Mouse (Mus musculus): ENCODE data around the gene Psmg4. TPM values are rescaled to one million over a fixed set of nuclear protein-coding genes. Genes with fewer than 3 reads are reported as not detected.
A peak's percentile ranks its signal among the peaks of the same experiment; 100 is the strongest.

Psmg4 gene
- polyA plus RNA-seq, 1 experiment from 2014 or later, result 79.2 TPM

DNA sequence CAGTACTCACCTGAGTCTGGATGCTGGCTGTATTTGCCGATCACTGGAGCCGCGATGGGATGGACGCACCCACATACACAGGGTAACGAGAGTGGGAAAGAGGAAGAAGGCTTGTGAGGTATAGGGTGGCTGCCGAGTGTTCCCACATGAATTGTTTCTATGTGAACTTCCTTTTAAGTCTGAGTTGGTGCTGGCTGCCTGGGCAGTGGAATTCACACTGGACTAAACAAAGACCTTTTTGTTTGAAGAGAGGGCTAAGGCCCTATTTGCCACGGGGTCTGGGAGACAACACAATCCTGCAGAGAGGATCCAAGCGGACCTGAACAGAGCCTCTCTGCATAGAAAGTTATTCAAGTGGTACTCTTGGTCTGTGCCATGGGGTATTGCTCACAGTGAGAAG, 30.6 kb downstream of the Psmg4 start:
- 43% methylated on average over 8 of the region's 8 CpGs for WGBS
- Histone ChIP-seq H3K36me3 (ENCODE audit: control insufficient read depth, insufficient read depth, low read length) (peaks cover 69% of the 10 kb centered on the region), H3K4me2 (ENCODE audit: low read length) (no peak overlapping the region), H3K4me1 (ENCODE audit: control insufficient read depth, insufficient read depth, low read length) (0 out of 2 replicates have a peak, but pooled peaks cover 6% of the 10 kb centered on the region), H3K9me3 (ENCODE audit: control insufficient read depth, low read length) (no peaks in the 10 kb centered on the region), H3K27me3 (ENCODE audit: control insufficient read depth, insufficient read depth, low read length) (no peaks in the 10 kb centered on the region), H3K9ac (replicated peaks; ENCODE audit: low read length) (no peak overlapping the region), H3K4me3 (replicated peaks; ENCODE audit: low read depth, low read length) (no peak overlapping the region), H3K27ac (replicated peaks; ENCODE audit: low read depth, low read length) (no peak overlapping the region)
- ATAC-seq (ENCODE audit: low FRiP score, low TSS enrichment) (no peak), DNase-seq (peak; percentile 35)

DNA sequence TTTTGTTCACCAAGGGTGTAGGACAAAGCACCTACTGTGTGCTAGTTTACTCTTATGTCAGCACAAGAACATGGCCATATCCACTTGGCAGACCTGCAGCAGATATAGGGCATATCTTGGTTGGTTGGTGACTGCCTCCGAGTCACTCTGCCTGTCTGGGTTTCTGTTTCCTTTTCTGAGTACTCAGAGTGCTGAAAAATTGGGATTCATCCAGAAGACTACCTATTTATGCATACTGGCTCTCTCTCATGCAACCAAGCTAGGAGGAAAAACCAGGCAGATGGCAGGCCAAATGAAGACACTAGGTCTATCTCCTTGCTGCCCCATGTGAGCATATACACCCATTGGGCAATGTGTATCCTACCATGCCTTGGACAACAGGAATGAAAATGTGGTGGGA, 32.9 kb downstream of the Psmg4 start:
- ATAC-seq (ENCODE audit: low FRiP score, low TSS enrichment) (no peak), DNase-seq (no peak)
- no peak overlapping the region for H3K9ac ChIP-seq (replicated peaks; ENCODE audit: low read length)
- 100% methylated on average over 1 of the region's 1 CpGs for WGBS
- no peak overlapping the region for H3K27ac ChIP-seq (replicated peaks; ENCODE audit: low read depth, low read length)
- no peaks in the 10 kb centered on the region for H3K27me3 ChIP-seq (ENCODE audit: control insufficient read depth, insufficient read depth, low read length)
- H3K9me3 ChIP-seq (ENCODE audit: control insufficient read depth, low read length), result no peaks in the 10 kb centered on the region
- 0 out of 2 replicates have a peak, but pooled peaks cover 6% of the 10 kb centered on the region for H3K4me1 ChIP-seq (ENCODE audit: control insufficient read depth, insufficient read depth, low read length)
- no peak overlapping the region for H3K4me2 ChIP-seq (ENCODE audit: low read length)
- H3K36me3 ChIP-seq (ENCODE audit: control insufficient read depth, insufficient read depth, low read length), result peaks cover 63% of the 10 kb centered on the region
- H3K4me3 ChIP-seq (replicated peaks; ENCODE audit: low read depth, low read length), result no peak overlapping the region

DNA sequence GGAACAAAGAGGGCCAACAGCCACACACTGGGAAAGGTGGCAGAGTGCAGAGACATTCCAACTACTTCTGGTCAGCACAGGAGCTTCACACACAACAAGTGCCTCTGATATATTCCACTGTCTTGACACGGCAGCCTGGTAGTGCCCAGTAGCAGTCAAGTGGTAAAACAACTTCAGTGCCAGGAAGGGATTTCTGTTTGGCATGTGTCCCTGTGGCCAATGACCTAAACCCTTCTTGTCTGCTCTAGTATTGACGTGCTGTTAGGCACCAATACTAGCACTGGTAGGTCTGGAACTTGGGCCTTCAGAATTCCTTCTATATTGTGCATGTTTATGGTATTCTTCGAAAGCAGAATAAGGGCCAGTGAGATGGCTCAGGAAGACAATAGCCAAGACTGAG, 42.5 kb downstream of the Psmg4 start:
- ATAC-seq (ENCODE audit: low FRiP score, low TSS enrichment) (no peak), DNase-seq (no peak)
- WGBS, result 95% methylated on average over 3 of the region's 3 CpGs
- Histone ChIP-seq H3K27ac (replicated peaks; ENCODE audit: low read depth, low read length) (no peak overlapping the region), H3K4me3 (replicated peaks; ENCODE audit: low read depth, low read length) (no peak overlapping the region), H3K9me3 (ENCODE audit: control insufficient read depth, low read length) (no peaks in the 10 kb centered on the region), H3K9ac (replicated peaks; ENCODE audit: low read length) (no peak overlapping the region), H3K27me3 (ENCODE audit: control insufficient read depth, insufficient read depth, low read length) (no peaks in the 10 kb centered on the region), H3K36me3 (ENCODE audit: control insufficient read depth, insufficient read depth, low read length) (peaks cover 18% of the 10 kb centered on the region), H3K4me1 (ENCODE audit: control insufficient read depth, insufficient read depth, low read length) (no peaks in the 10 kb centered on the region), H3K4me2 (ENCODE audit: low read length) (no peak overlapping the region)

DNA sequence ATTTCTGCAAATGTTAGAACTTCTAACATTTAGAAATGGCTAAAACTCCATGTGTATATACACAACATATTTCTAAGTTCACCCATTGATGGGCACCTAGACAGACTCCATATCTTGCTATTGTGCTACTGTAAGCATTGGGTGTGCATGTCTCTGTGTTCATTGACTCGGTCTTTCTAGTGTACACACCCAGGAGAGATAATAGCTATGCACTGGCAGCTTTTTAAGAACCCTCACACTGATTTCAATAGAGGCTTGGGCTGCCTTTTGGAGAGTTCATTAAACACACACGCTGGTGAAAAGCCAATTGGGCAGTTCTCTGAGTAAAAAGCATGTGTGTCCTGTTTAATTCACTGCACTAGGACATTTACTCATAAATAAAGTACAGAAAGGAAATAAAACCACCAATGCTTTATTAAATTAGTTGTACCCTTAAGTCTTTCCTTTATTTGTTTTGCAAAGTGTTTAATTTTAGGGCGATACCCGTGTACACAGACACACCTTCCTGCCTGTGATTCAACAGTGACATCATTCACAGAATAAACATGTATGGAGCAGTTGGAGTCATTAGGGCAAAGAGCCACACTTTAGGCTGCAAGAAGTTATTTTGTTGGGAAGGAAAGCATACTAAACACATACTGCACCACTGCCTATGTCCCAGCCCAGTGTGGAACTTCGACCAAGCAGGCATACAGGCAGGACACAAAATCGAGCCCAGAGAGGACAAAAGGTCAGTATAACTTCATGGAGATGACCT, 45.1 kb downstream of the Psmg4 start:
- H3K27ac ChIP-seq (replicated peaks; ENCODE audit: low read depth, low read length), result no peak overlapping the region
- no peak overlapping the region for H3K4me3 ChIP-seq (replicated peaks; ENCODE audit: low read depth, low read length)
- peaks cover 13% of the 10 kb centered on the region for H3K36me3 ChIP-seq (ENCODE audit: control insufficient read depth, insufficient read depth, low read length)
- no peak overlapping the region for H3K4me2 ChIP-seq (ENCODE audit: low read length)
- 77% methylated on average over 6 of the region's 6 CpGs for WGBS
- no peaks in the 10 kb centered on the region for H3K4me1 ChIP-seq (ENCODE audit: control insufficient read depth, insufficient read depth, low read length)
- no peaks in the 10 kb centered on the region for H3K9me3 ChIP-seq (ENCODE audit: control insufficient read depth, low read length)
- no peak overlapping the region for H3K9ac ChIP-seq (replicated peaks; ENCODE audit: low read length)
- no peak for ATAC-seq (ENCODE audit: low FRiP score, low TSS enrichment)
- H3K27me3 ChIP-seq (ENCODE audit: control insufficient read depth, insufficient read depth, low read length), result no peaks in the 10 kb centered on the region
- DNase-seq, result no peak

DNA sequence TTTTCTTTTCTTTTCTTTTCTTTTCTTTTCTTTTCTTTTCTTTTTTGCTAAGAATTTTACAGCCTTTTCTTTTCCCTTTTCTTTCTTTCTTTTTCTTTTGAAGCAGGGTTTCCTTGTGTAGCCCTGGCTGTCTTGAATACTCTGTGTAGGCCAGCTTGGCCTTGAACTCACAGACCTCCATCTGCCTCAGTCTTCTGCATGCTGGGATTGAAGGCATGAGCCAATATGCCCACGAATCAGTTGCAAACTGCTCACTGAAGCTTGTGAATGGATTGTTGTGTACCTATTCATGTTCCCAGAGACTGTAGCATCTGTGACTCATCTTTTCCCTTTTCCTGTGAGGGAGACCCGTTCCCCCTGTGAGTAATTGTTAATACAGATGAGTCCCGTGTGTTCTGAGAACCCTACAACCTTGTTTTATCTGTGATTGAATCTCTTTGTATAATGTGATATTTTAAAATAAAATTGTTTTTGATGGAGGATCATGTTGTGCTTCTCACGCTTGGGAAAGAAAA, 48.6 kb downstream of the Psmg4 start:
- Histone ChIP-seq H3K27ac (replicated peaks; ENCODE audit: low read depth, low read length) (no peak overlapping the region), H3K4me2 (ENCODE audit: low read length) (no peak overlapping the region), H3K36me3 (ENCODE audit: control insufficient read depth, insufficient read depth, low read length) (0 out of 2 replicates have a peak, but pooled peaks cover 3% of the 10 kb centered on the region), H3K9ac (replicated peaks; ENCODE audit: low read length) (no peak overlapping the region), H3K9me3 (ENCODE audit: control insufficient read depth, low read length) (no peaks in the 10 kb centered on the region), H3K27me3 (ENCODE audit: control insufficient read depth, insufficient read depth, low read length) (no peaks in the 10 kb centered on the region), H3K4me3 (replicated peaks; ENCODE audit: low read depth, low read length) (no peak overlapping the region), H3K4me1 (ENCODE audit: control insufficient read depth, insufficient read depth, low read length) (no peaks in the 10 kb centered on the region)
- ATAC-seq (ENCODE audit: low FRiP score, low TSS enrichment) (no peak), DNase-seq (no peak)
- WGBS, result 76% methylated on average over 4 of the region's 4 CpGs

DNA sequence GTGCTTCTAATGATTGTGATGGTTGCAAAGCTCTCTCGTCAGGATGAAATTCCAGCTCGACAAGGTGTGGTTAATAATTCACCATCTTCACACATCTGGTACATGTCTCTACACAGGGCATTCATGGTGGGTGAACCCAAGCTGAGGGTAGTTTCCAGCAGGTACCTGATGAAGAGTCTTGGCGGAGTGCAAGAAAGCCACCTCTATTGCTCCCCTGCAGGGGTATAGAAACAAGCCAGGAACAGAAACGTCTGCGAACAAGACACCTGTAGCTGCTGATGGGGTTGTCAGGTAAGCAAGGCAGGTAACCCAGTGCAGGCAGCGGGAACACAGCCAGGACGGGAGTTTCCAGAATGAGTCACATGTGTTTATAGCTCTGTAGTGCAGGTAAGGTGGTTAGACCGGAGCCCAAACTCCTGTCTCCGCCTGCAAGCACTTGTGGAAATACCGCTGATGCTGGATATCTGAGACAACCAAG, 50.0 kb downstream of the Psmg4 start:
- Histone ChIP-seq H3K4me3 (replicated peaks; ENCODE audit: low read depth, low read length) (no peak overlapping the region), H3K9me3 (ENCODE audit: control insufficient read depth, low read length) (no peaks in the 10 kb centered on the region), H3K36me3 (ENCODE audit: control insufficient read depth, insufficient read depth, low read length) (0 out of 2 replicates have a peak, but pooled peaks cover 3% of the 10 kb centered on the region), H3K27ac (replicated peaks; ENCODE audit: low read depth, low read length) (no peak overlapping the region), H3K4me1 (ENCODE audit: control insufficient read depth, insufficient read depth, low read length) (no peaks in the 10 kb centered on the region), H3K4me2 (ENCODE audit: low read length) (no peak overlapping the region), H3K9ac (replicated peaks; ENCODE audit: low read length) (no peak overlapping the region), H3K27me3 (ENCODE audit: control insufficient read depth, insufficient read depth, low read length) (no peaks in the 10 kb centered on the region)
- DNase-seq (no peak), ATAC-seq (ENCODE audit: low FRiP score, low TSS enrichment) (no peak)
- 81% methylated on average over 10 of the region's 10 CpGs for WGBS

DNA sequence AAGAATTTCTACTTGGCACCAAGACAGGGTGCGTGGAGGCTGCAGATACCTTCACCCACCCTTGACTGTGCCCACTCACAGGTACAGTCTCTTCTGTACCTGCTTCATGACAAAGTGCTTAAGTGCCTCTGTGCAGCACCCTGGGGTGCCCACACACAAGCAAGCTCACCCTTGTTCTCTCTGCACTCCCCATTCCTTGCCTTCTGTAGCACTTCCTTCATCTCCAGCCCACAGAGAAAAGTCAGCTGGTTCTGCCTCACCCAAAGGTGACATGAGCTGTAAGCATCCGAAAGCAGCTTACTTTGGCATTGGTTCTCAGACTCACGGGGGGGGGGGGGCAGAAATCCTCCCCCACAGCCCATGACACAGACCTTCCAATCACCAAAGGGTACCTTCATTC, 52.1 kb downstream of the Psmg4 start:
- Histone ChIP-seq H3K27ac (replicated peaks; ENCODE audit: low read depth, low read length) (no peak overlapping the region), H3K27me3 (ENCODE audit: control insufficient read depth, insufficient read depth, low read length) (no peaks in the 10 kb centered on the region), H3K9me3 (ENCODE audit: control insufficient read depth, low read length) (no peaks in the 10 kb centered on the region), H3K4me2 (ENCODE audit: low read length) (no peak overlapping the region), H3K4me1 (ENCODE audit: control insufficient read depth, insufficient read depth, low read length) (no peaks in the 10 kb centered on the region), H3K36me3 (ENCODE audit: control insufficient read depth, insufficient read depth, low read length) (peaks cover 3% of the 10 kb centered on the region; the same call in 1 of the 2 replicates), H3K9ac (replicated peaks; ENCODE audit: low read length) (no peak overlapping the region), H3K4me3 (replicated peaks; ENCODE audit: low read depth, low read length) (no peak overlapping the region)
- ATAC-seq (ENCODE audit: low FRiP score, low TSS enrichment) (no peak), DNase-seq (no peak)
- WGBS, result 96% methylated on average over 3 of the region's 3 CpGs

DNA sequence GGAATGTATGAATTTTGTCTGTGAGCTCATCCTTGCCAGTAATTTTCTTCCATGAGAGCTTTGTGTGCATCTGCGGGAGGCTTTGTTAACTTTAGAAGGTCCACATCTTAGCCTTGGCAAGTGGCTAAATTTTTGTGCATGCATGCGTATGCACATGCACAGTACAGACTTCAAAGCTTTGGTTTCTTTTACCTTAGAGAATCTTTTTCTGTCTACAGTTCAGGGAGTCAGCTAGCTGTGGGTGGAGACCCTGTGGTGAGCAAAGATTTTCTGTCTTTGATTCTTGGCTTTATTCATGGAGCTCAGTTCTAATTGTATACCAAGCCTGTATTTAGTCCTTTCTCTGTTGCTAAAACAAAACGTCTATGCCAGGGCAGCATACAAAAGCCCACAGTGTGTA, 56.0 kb downstream of the Psmg4 start:
- no peak for ATAC-seq (ENCODE audit: low FRiP score, low TSS enrichment)
- DNase-seq, result no peak
- WGBS, result 78% methylated on average over 3 of the region's 3 CpGs
- no peak overlapping the region for H3K4me3 ChIP-seq (replicated peaks; ENCODE audit: low read depth, low read length)
- peaks cover 2% of the 10 kb centered on the region; the same call in 1 of the 2 replicates for H3K36me3 ChIP-seq (ENCODE audit: control insufficient read depth, insufficient read depth, low read length)
- no peak overlapping the region for H3K9ac ChIP-seq (replicated peaks; ENCODE audit: low read length)
- no peak overlapping the region for H3K4me2 ChIP-seq (ENCODE audit: low read length)
- H3K27ac ChIP-seq (replicated peaks; ENCODE audit: low read depth, low read length), result no peak overlapping the region
- H3K9me3 ChIP-seq (ENCODE audit: control insufficient read depth, low read length), result no peaks in the 10 kb centered on the region
- no peaks in the 10 kb centered on the region for H3K27me3 ChIP-seq (ENCODE audit: control insufficient read depth, insufficient read depth, low read length)
- H3K4me1 ChIP-seq (ENCODE audit: control insufficient read depth, insufficient read depth, low read length), result peaks cover 10% of the 10 kb centered on the region

DNA sequence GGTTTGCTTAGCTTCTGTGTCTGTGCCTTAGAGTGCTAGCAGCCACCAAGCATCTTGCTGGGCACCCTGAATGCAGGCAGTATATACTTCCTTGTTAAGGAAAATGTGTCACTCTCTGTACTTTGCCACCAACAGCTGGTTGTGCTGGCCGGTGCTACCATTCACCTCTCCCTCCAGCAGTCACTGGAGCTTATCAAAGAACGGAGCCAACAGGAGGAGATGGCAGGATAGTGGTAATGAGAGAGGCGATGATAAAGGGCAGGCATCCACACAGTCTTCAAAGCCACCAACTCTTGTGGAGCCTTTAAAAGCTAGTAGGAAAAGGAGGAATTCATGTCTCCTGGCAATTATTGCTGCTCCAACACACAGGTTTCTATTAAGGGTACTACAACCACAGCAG, 57.0 kb downstream of the Psmg4 start:
- Histone ChIP-seq H3K27me3 (ENCODE audit: control insufficient read depth, insufficient read depth, low read length) (no peaks in the 10 kb centered on the region), H3K27ac (replicated peaks; ENCODE audit: low read depth, low read length) (no peak overlapping the region), H3K4me1 (ENCODE audit: control insufficient read depth, insufficient read depth, low read length) (peaks cover 17% of the 10 kb centered on the region), H3K4me2 (ENCODE audit: low read length) (no peak overlapping the region), H3K4me3 (replicated peaks; ENCODE audit: low read depth, low read length) (no peak overlapping the region), H3K9me3 (ENCODE audit: control insufficient read depth, low read length) (no peaks in the 10 kb centered on the region), H3K9ac (replicated peaks; ENCODE audit: low read length) (no peak overlapping the region), H3K36me3 (ENCODE audit: control insufficient read depth, insufficient read depth, low read length) (peaks cover 2% of the 10 kb centered on the region; the same call in 1 of the 2 replicates)
- WGBS, result 90% methylated on average over 3 of the region's 3 CpGs
- ATAC-seq (ENCODE audit: low FRiP score, low TSS enrichment) (no peak), DNase-seq (no peak)
